ENCODE assay signal across 14 mouse cellular contexts in genomic region chr9:67965889-67966288, GRCm38 (mm10).
DNase-seq lines count a peak whose midpoint lies in the region; ATAC-seq lines count a peak whose summit lies in the region.
"Had no signal": no experiment of that assay in that cellular context is flagged by ENCODE, and none has a peak within 500 bp of the region (broad histone marks: within the 10 kb centered on the region; RNA-seq: fewer than 3 reads in every experiment).

No protein-coding gene starts in this region.

- 38% methylated on average over 14 of the region's 14 CpGs for WGBS in hindbrain, embryonic 11.5 days
- 48% methylated on average over 14 of the region's 14 CpGs for WGBS in hindbrain, embryonic 10.5 days
- 16% methylated on average over 14 of the region's 14 CpGs for WGBS in hindbrain, embryonic 15.5 days
- 13% methylated on average over 14 of the region's 14 CpGs for WGBS in neural tube, embryonic 12.5 days

- no peaks in the 10 kb centered on the region; the same call in 1 of the 2 replicates for H3K4me1 ChIP-seq in hindbrain, embryonic 11.5 days (replicated peaks; ENCODE audit: control insufficient read depth, insufficient read depth, low read length)
- H3K4me1 ChIP-seq in hindbrain, embryonic 10.5 days (replicated peaks), result peaks cover 5% of the 10 kb centered on the region
- peaks cover 6% of the 10 kb centered on the region; the same call in 1 of the 2 replicates for H3K4me1 ChIP-seq in hindbrain, embryonic 15.5 days (replicated peaks)
- H3K4me1 ChIP-seq in neural tube, embryonic 12.5 days, result peaks cover 4% of the 10 kb centered on the region
- H3K4me1 ChIP-seq: limb, embryonic 13.5 days had no signal

- no peak overlapping the region for H3K27ac ChIP-seq in hindbrain, embryonic 11.5 days (ENCODE audit: low read depth, low read length)
- no peak overlapping the region for H3K27ac ChIP-seq in hindbrain, embryonic 10.5 days
- no peak overlapping the region for H3K27ac ChIP-seq in hindbrain, embryonic 15.5 days (replicated peaks)
- H3K27ac ChIP-seq in neural tube, embryonic 12.5 days, result no peak overlapping the region
- H3K27ac ChIP-seq: gastrocnemius, adult 2 months; limb, embryonic 13.5 days had no signal

- H3K9me3 ChIP-seq in hindbrain, embryonic 11.5 days (ENCODE audit: control insufficient read depth, low read length), result no peaks in the 10 kb centered on the region
- no peaks in the 10 kb centered on the region for H3K9me3 ChIP-seq in hindbrain, embryonic 10.5 days
- H3K9me3 ChIP-seq in hindbrain, embryonic 15.5 days, result no peaks in the 10 kb centered on the region
- H3K9me3 ChIP-seq in neural tube, embryonic 12.5 days, result no peaks in the 10 kb centered on the region

- H3K36me3 ChIP-seq in hindbrain, embryonic 11.5 days (ENCODE audit: control insufficient read depth, insufficient read depth, low read length), result no peaks in the 10 kb centered on the region
- peaks cover 45% of the 10 kb centered on the region for H3K36me3 ChIP-seq in hindbrain, embryonic 10.5 days
- H3K36me3 ChIP-seq in hindbrain, embryonic 15.5 days, result peaks cover 30% of the 10 kb centered on the region
- H3K36me3 ChIP-seq in neural tube, embryonic 12.5 days, result peaks cover 11% of the 10 kb centered on the region

- no peak overlapping the region for H3K4me3 ChIP-seq in hindbrain, embryonic 11.5 days (ENCODE audit: low read depth, low read length)
- H3K4me3 ChIP-seq in hindbrain, embryonic 10.5 days, result no peak overlapping the region
- H3K4me3 ChIP-seq in hindbrain, embryonic 15.5 days, result no peak overlapping the region
- H3K4me3 ChIP-seq in neural tube, embryonic 12.5 days, result no peak overlapping the region
- H3K4me3 ChIP-seq: gastrocnemius, adult 2 months; limb, embryonic 13.5 days had no signal

- no peak overlapping the region for H3K4me2 ChIP-seq in hindbrain, embryonic 11.5 days (replicated peaks; ENCODE audit: low read depth, low read length)
- no peak overlapping the region for H3K4me2 ChIP-seq in hindbrain, embryonic 15.5 days
- H3K4me2 ChIP-seq in neural tube, embryonic 12.5 days (replicated peaks), result peak overlapping the region; percentile 38
- H3K4me2 ChIP-seq: heart, embryonic 11.5 days; limb, embryonic 13.5 days; lung, embryonic 14.5 days had no signal

- H3K27me3 ChIP-seq in hindbrain, embryonic 11.5 days (ENCODE audit: control insufficient read depth, insufficient read depth, low read length), result no peaks in the 10 kb centered on the region
- H3K27me3 ChIP-seq in hindbrain, embryonic 10.5 days (ENCODE audit: insufficient read depth, poor library complexity, severe bottlenecking), result no peaks in the 10 kb centered on the region
- no peaks in the 10 kb centered on the region for H3K27me3 ChIP-seq in hindbrain, embryonic 15.5 days
- no peaks in the 10 kb centered on the region for H3K27me3 ChIP-seq in neural tube, embryonic 12.5 days (replicated peaks)
- H3K27me3 ChIP-seq: limb, embryonic 13.5 days had no signal

- DNase-seq in hindbrain, embryonic 11.5 days (ENCODE audit: low spot score), result peak; percentile 19
- no peak for DNase-seq in hindbrain, embryonic 10.5 days (ENCODE audit: low spot score)
- peak; percentile 19 for DNase-seq in embryo, embryonic 9.5 days (ENCODE audit: extremely low spot score)
- DNase-seq in adrenal gland, postnatal 36 days, result no peak
- DNase-seq in urinary bladder, adult 18-20 months (ENCODE audit: low spot score in 2 of 2), result no peak
- DNase-seq in cerebellum, adult 9-11 months, result no peak
- DNase-seq: cerebellum, adult 8-10 months; gastrocnemius, adult 2 months; lung, embryonic 14.5 days had no signal

- H3K9ac ChIP-seq in hindbrain, embryonic 11.5 days (ENCODE audit: low read depth, low read length), result no peak overlapping the region
- no peak overlapping the region for H3K9ac ChIP-seq in hindbrain, embryonic 15.5 days
- no peak overlapping the region for H3K9ac ChIP-seq in neural tube, embryonic 12.5 days
- H3K9ac ChIP-seq: limb, embryonic 13.5 days; lung, embryonic 14.5 days had no signal

- ATAC-seq in hindbrain, embryonic 11.5 days (ENCODE audit: low FRiP score), result no peak
- peak; percentile 42; the same call in 1 of the 2 replicates for ATAC-seq in hindbrain, embryonic 15.5 days (ENCODE audit: low FRiP score, low read depth)
- ATAC-seq in neural tube, embryonic 12.5 days (ENCODE audit: low FRiP score, low read depth), result no peak
- ATAC-seq: inflammation-experienced regulatory T-cells, adult 6 months had no signal

Comparison
In these comparisons a context has a peak if more than half of its experiments do, and no peak if none do; other contexts are left out.
1. DNase-seq: peak in hindbrain, embryonic 11.5 days (single experiment) and embryo, embryonic 9.5 days (single experiment); none in hindbrain, embryonic 10.5 days (single experiment), adrenal gland, postnatal 36 days (0 of 2), urinary bladder, adult 18-20 months (0 of 2) and cerebellum, adult 9-11 months (single experiment).